Mouse (Mus musculus): Measurements from ENCODE around the gene Ccdc106. TPM values are rescaled to one million over a fixed set of nuclear protein-coding genes. Genes with fewer than 3 reads are reported as not detected.
"Not testable (repeated sequence)": the region's sequence is repeated elsewhere in the genome, so short reads cannot be mapped to it uniquely, and the experiment has no call there.

The Ccdc106 gene
- polyA plus RNA-seq, 1 experiment from 2014 or later = 15.6 TPM

GRCm38 (mm10) chr7:4996003-4996895, 24.1 kb upstream of the Ccdc106 start, which contains the start of gene Zfp579:
Gene Zfp579, minus strand, starts transcription at chr7:4996158.
- H3K4me1 ChIP-seq = peaks cover 28% of the 10 kb centered on the region
- peak within 1 kb of the TSS; percentile 93 for H3K9ac ChIP-seq (replicated peaks)
- H3K4me2 ChIP-seq (replicated peaks) = peak within 1 kb of the TSS; percentile 84
- peaks cover 23% of the 10 kb centered on the region for H3K27me3 ChIP-seq
- peak; percentile 87 for ATAC-seq (ENCODE audit: low FRiP score, low read depth)
- peak within 1 kb of the TSS; percentile 74 for H3K27ac ChIP-seq (replicated peaks)
- H3K4me3 ChIP-seq = peak within 1 kb of the TSS; percentile 84
- no peaks in the 10 kb centered on the region for H3K9me3 ChIP-seq
- H3K36me3 ChIP-seq = peaks cover 32% of the 10 kb centered on the region
- WGBS = 8% methylated on average over 10 of the region's 26 CpGs

GRCm38 (mm10) chr7:4996934-4997333, 23.4 kb upstream of the Ccdc106 start:
- no peak for ATAC-seq (ENCODE audit: low FRiP score, low read depth)
- Histone ChIP-seq H3K4me1 (peaks cover 28% of the 10 kb centered on the region), H3K4me2 (replicated peaks) (peak overlapping the region; percentile 84), H3K4me3 (peak overlapping the region; percentile 84), H3K9ac (replicated peaks) (peak overlapping the region; percentile 93), H3K27ac (replicated peaks) (peak overlapping the region; percentile 74), H3K36me3 (peaks cover 25% of the 10 kb centered on the region), H3K27me3 (peaks cover 23% of the 10 kb centered on the region), H3K9me3 (no peaks in the 10 kb centered on the region)
- WGBS = 73% methylated on average over 8 of the region's 8 CpGs

- 74% methylated on average over 2 of the region's 2 CpGs for WGBS
- H3K27ac ChIP-seq (replicated peaks) = no peak overlapping the region
- ATAC-seq (ENCODE audit: low FRiP score, low read depth) = no peak
These were observed 20.5 kb upstream of the Ccdc106 start for GRCm38 (mm10) chr7:4999876-5000275.

GRCm38 (mm10) chr7:5002876-5003275, 17.5 kb upstream of the Ccdc106 start:
- not testable (repeated sequence) for H3K9ac ChIP-seq (replicated peaks); H3K4me2 ChIP-seq (replicated peaks); H3K27ac ChIP-seq (replicated peaks); H3K4me1 ChIP-seq; H3K9me3 ChIP-seq; ATAC-seq (ENCODE audit: low FRiP score, low read depth); H3K4me3 ChIP-seq; H3K27me3 ChIP-seq
- 81% methylated on average over 8 of the region's 8 CpGs for WGBS
- H3K36me3 ChIP-seq = peaks cover 20% of the 10 kb centered on the region

More at GRCm38 (mm10) chr7:4999876-5000275, 20.5 kb upstream of the Ccdc106 start:
- H3K9ac ChIP-seq (replicated peaks) = no peak overlapping the region
- H3K27me3 ChIP-seq = peaks cover 3% of the 10 kb centered on the region
- H3K4me2 ChIP-seq (replicated peaks) = no peak overlapping the region
- H3K4me1 ChIP-seq = peaks cover 12% of the 10 kb centered on the region
- no peaks in the 10 kb centered on the region for H3K36me3 ChIP-seq
- H3K9me3 ChIP-seq = no peaks in the 10 kb centered on the region
- H3K4me3 ChIP-seq = no peak overlapping the region

GRCm38 (mm10) chr7:5008229-5008628, 12.1 kb upstream of the Ccdc106 start:
- no peak overlapping the region for H3K4me2 ChIP-seq (replicated peaks)
- no peaks in the 10 kb centered on the region for H3K27me3 ChIP-seq
- no peak overlapping the region for H3K9ac ChIP-seq (replicated peaks)
- peaks cover 70% of the 10 kb centered on the region for H3K36me3 ChIP-seq
- 0 out of 2 replicates have a peak, but pooled peaks have one; percentile 10 for ATAC-seq (ENCODE audit: low FRiP score, low read depth)
- H3K4me3 ChIP-seq = no peak overlapping the region
- no peak overlapping the region for H3K27ac ChIP-seq (replicated peaks)
- H3K9me3 ChIP-seq = no peaks in the 10 kb centered on the region
- 0 out of 2 replicates have a peak, but pooled peaks cover under 1% of the 10 kb centered on the region for H3K4me1 ChIP-seq
- WGBS = 97% methylated on average over 26 of the region's 26 CpGs

GRCm38 (mm10) chr7:5012681-5013513, 7.5 kb upstream of the Ccdc106 start:
- Histone ChIP-seq H3K4me1 (peaks cover 10% of the 10 kb centered on the region), H3K9me3 (no peaks in the 10 kb centered on the region), H3K9ac (replicated peaks) (no peak overlapping the region), H3K27ac (replicated peaks) (no peak overlapping the region), H3K4me3 (no peak overlapping the region), H3K4me2 (replicated peaks) (peak overlapping the region; percentile 55; the same call in 1 of the 2 replicates), H3K27me3 (no peaks in the 10 kb centered on the region), H3K36me3 (peaks cover 54% of the 10 kb centered on the region)
- no peak for ATAC-seq (ENCODE audit: low FRiP score, low read depth)
- 90% methylated on average over 27 of the region's 27 CpGs for WGBS

- Histone ChIP-seq H3K4me3 (peak within 1 kb of the TSS; percentile 72), H3K4me2 (replicated peaks) (peak within 1 kb of the TSS; percentile 55), H3K9ac (replicated peaks) (peak within 1 kb of the TSS; percentile 88), H3K9me3 (no peaks in the 10 kb centered on the region), H3K36me3 (peaks cover 38% of the 10 kb centered on the region), H3K27ac (replicated peaks) (peak within 1 kb of the TSS; percentile 96), H3K4me1 (peaks cover 10% of the 10 kb centered on the region), H3K27me3 (no peaks in the 10 kb centered on the region)
- under 1% methylated on average over 38 of the region's 42 CpGs for WGBS
- ATAC-seq (ENCODE audit: low FRiP score, low read depth) = peak; percentile 82
These were observed 5.9 kb upstream of the Ccdc106 start, which contains the start of the genes Zfp524 and Fiz1 for GRCm38 (mm10) chr7:5014251-5015117. Gene Zfp524, plus strand, starts transcription at chr7:5014415. Gene Fiz1, minus strand, starts transcription at chr7:5014697.

GRCm38 (mm10) chr7:5015118-5016001, 5.0 kb upstream of the Ccdc106 start, which contains the start of gene Gm44973:
Gene Gm44973, plus strand, starts transcription at chr7:5015496.
- Histone ChIP-seq H3K36me3 (peaks cover 29% of the 10 kb centered on the region), H3K4me1 (peaks cover 12% of the 10 kb centered on the region), H3K9me3 (no peaks in the 10 kb centered on the region), H3K9ac (replicated peaks) (peak within 1 kb of the TSS; percentile 88), H3K27ac (replicated peaks) (peak within 1 kb of the TSS; percentile 96), H3K27me3 (no peaks in the 10 kb centered on the region), H3K4me2 (replicated peaks) (peak within 1 kb of the TSS; percentile 55), H3K4me3 (peak within 1 kb of the TSS; percentile 72)
- WGBS = under 1% methylated on average over 50 of the region's 76 CpGs
- ATAC-seq (ENCODE audit: low FRiP score, low read depth) = peak; percentile 80

GRCm38 (mm10) chr7:5016057-5016456, 4.3 kb upstream of the Ccdc106 start:
- Histone ChIP-seq H3K27me3 (no peaks in the 10 kb centered on the region), H3K4me3 (peak overlapping the region; percentile 72), H3K27ac (replicated peaks) (peak overlapping the region; percentile 96), H3K4me1 (peaks cover 15% of the 10 kb centered on the region), H3K36me3 (peaks cover 22% of the 10 kb centered on the region), H3K9me3 (no peaks in the 10 kb centered on the region), H3K4me2 (replicated peaks) (peak overlapping the region; percentile 55), H3K9ac (replicated peaks) (peak overlapping the region; percentile 88; the same call in 1 of the 2 replicates)
- WGBS = 69% methylated on average over 3 of the region's 3 CpGs
- ATAC-seq (ENCODE audit: low FRiP score, low read depth) = no peak

GRCm38 (mm10) chr7:5016920-5017319, 3.4 kb upstream of the Ccdc106 start:
- H3K4me1 ChIP-seq = peaks cover 24% of the 10 kb centered on the region
- H3K27me3 ChIP-seq = no peaks in the 10 kb centered on the region
- 94% methylated on average over 2 of the region's 2 CpGs for WGBS
- no peaks in the 10 kb centered on the region for H3K9me3 ChIP-seq
- no peak overlapping the region for H3K27ac ChIP-seq (replicated peaks)
- ATAC-seq (ENCODE audit: low FRiP score, low read depth) = no peak
- peaks cover 15% of the 10 kb centered on the region for H3K36me3 ChIP-seq
- H3K4me2 ChIP-seq (replicated peaks) = no peak overlapping the region
- no peak overlapping the region for H3K4me3 ChIP-seq
- H3K9ac ChIP-seq (replicated peaks) = no peak overlapping the region

Data from midbrain, embryonic 12.5 days (tissue).